Mouse (Mus musculus): ENCODE measurements around the gene Chid1.

DNA sequence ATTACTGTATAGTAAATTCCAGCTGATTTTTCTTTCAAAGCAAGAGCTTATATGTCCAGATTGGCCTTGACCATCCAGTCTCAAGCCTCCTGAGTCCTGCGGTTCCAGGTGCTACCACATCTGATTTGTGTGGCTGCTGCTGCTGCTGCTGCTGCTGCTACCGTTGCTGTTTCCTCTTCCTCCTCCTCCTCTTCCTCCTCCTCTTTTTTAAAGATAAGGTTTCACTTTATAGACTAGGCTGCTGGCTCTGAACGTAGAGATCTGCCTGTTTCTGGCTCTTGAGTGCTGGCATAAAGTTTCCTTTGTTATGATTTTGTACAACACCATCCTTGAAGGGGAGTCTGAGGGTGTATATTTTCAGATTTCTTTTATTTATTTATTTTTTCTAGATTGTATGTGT, 34.4 kb upstream of the Chid1 start:
- TF ChIP-seq EP300 (optimal IDR thresholded peaks at IDR 0.05) (no peak), CTCF (IDR thresholded peaks at IDR 0.05; ENCODE audit: low read depth) (no peak)

Measured in stomach, postnatal 0 days (tissue).